Mouse (Mus musculus) testis, adult 2 months (tissue): Measurements from ENCODE around the gene Clic1.

Source experiments
- CTCF ChIP-seq: fragments of 200-500 bp; IDR thresholded peaks from 2 replicates; pipeline ENCODE4 v1.5.1; 2012; ENCODE audit warnings: low read depth, mild to moderate bottlenecking, inconsistent platforms, low read length, moderate library complexity; ENCODE audit not compliant: control insufficient read depth, insufficient read depth, insufficient replicate concordance
- POLR2A ChIP-seq: fragments of 200-500 bp; IDR thresholded peaks from 2 replicates; pipeline ENCODE4 v1.6.1; 2012; ENCODE audit warnings: low read depth, mild to moderate bottlenecking, inconsistent platforms, low read length, moderate library complexity; ENCODE audit not compliant: control insufficient read depth

DNA sequence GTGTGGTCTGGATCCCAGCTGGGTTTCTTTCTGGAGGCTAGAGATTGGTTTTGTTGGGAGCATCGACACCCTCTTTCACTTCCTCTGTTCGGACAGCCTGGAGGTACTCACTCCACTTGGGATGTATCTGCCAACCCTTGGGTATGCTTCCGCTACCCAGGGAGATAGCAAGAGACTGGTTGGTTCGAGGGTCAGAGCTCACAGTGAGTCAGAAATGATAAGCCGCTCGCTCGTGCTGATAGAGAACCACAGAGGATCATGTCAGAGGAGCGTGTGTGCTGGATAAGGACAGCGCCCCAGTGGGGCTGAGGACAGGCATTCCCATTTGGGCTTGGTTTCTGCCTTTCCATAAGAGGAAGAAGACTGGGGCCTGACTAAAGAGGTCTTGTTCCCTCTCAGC, 30.0 kb downstream of the Clic1 start:
- TF ChIP-seq CTCF, result no peak
- no peak for TF ChIP-seq POLR2A
